Mouse (Mus musculus): Measurements from ENCODE around the gene Syce3. TPM values are rescaled to one million over a fixed set of nuclear protein-coding genes. Genes with fewer than 3 reads are reported as not detected.

Syce3 gene
- polyA plus RNA-seq, 1 experiment from 2014 or later = not detected

Other genes starting within 250 kb of the Syce3 start
- gene Plxnb2, start 229.7 kb downstream of the Syce3 start, polyA plus RNA-seq (2015; fragmentation: Nextera tagmentation; extraction: Ambion mirVana) = 130 and 157 TPM in 2 replicates
- 21.3 TPM in 2 replicates for gene Dennd6b, start 214.0 kb downstream of the Syce3 start, polyA plus RNA-seq (2015; fragmentation: Nextera tagmentation; extraction: Ambion mirVana)
- gene Ppp6r2, start 198.9 kb downstream of the Syce3 start, polyA plus RNA-seq (2015; fragmentation: Nextera tagmentation; extraction: Ambion mirVana) = 40.0 and 41.7 TPM in 2 replicates
- 57.4 and 57.8 TPM in 2 replicates for gene Sbf1, start 95.2 kb downstream of the Syce3 start, polyA plus RNA-seq (2015; fragmentation: Nextera tagmentation; extraction: Ambion mirVana)
- not detected in 2 replicates for gene Adm2, start 87.8 kb downstream of the Syce3 start, polyA plus RNA-seq (2015; fragmentation: Nextera tagmentation; extraction: Ambion mirVana)
- gene Miox, start 76.1 kb downstream of the Syce3 start, polyA plus RNA-seq (2015; fragmentation: Nextera tagmentation; extraction: Ambion mirVana) = not detected in 2 replicates
- gene Lmf2, start 54.8 kb downstream of the Syce3 start, polyA plus RNA-seq (2015; fragmentation: Nextera tagmentation; extraction: Ambion mirVana) = 53.3 and 62.2 TPM in 2 replicates
- gene Ncaph2, start 54.8 kb downstream of the Syce3 start, polyA plus RNA-seq (2015; fragmentation: Nextera tagmentation; extraction: Ambion mirVana) = 164 and 188 TPM in 2 replicates
- gene Sco2, start 36.7 kb downstream of the Syce3 start, polyA plus RNA-seq (2015; fragmentation: Nextera tagmentation; extraction: Ambion mirVana) = 4.6 and 4.7 TPM in 2 replicates
- 1.4 and 1.6 TPM in 2 replicates for gene Tymp, start 33.5 kb downstream of the Syce3 start, polyA plus RNA-seq (2015; fragmentation: Nextera tagmentation; extraction: Ambion mirVana)
- 0.54 and 0.93 TPM in 2 replicates for gene Odf3b, start 31.2 kb downstream of the Syce3 start, polyA plus RNA-seq (2015; fragmentation: Nextera tagmentation; extraction: Ambion mirVana)
- gene Klhdc7b, start 25.6 kb downstream of the Syce3 start, polyA plus RNA-seq (2015; fragmentation: Nextera tagmentation; extraction: Ambion mirVana) = not detected in 2 replicates
- gene Cpt1b, start 15.4 kb upstream of the Syce3 start, polyA plus RNA-seq (2015; fragmentation: Nextera tagmentation; extraction: Ambion mirVana) = 0.55 and 0.66 TPM in 2 replicates
- 5.5 and 6.0 TPM in 2 replicates for gene C730034F03Rik, start 19.1 kb upstream of the Syce3 start, polyA plus RNA-seq (2015; fragmentation: Nextera tagmentation; extraction: Ambion mirVana)
- gene Gm44502, start 19.2 kb upstream of the Syce3 start, polyA plus RNA-seq (2015; fragmentation: Nextera tagmentation; extraction: Ambion mirVana) = not detected in 2 replicates
- 59.3 and 71.1 TPM in 2 replicates for gene Chkb, start 19.4 kb upstream of the Syce3 start, polyA plus RNA-seq (2015; fragmentation: Nextera tagmentation; extraction: Ambion mirVana)
- gene Mapk8ip2, start 43.4 kb upstream of the Syce3 start, polyA plus RNA-seq (2015; fragmentation: Nextera tagmentation; extraction: Ambion mirVana) = 2.8 and 5.4 TPM in 2 replicates
- 20.8 and 22.9 TPM in 2 replicates for gene Arsa, start 66.9 kb upstream of the Syce3 start, polyA plus RNA-seq (2015; fragmentation: Nextera tagmentation; extraction: Ambion mirVana)
- 2.2 and 2.9 TPM in 2 replicates for gene Shank3, start 89.1 kb upstream of the Syce3 start, polyA plus RNA-seq (2015; fragmentation: Nextera tagmentation; extraction: Ambion mirVana)
- gene Acr, start 157.8 kb upstream of the Syce3 start, polyA plus RNA-seq (2015; fragmentation: Nextera tagmentation; extraction: Ambion mirVana) = 0.35 and 0.48 TPM in 2 replicates
- gene Rabl2, start 181.4 kb upstream of the Syce3 start, polyA plus RNA-seq (2015; fragmentation: Nextera tagmentation; extraction: Ambion mirVana) = 51.5 and 54.8 TPM in 2 replicates